Mouse (Mus musculus) CH12.LX (cell line): Measurements from ENCODE around the gene Plk3. TPM values are rescaled to one million over a fixed set of nuclear protein-coding genes. Genes with fewer than 3 reads are reported as not detected.

ENCODE experiments used
- DNase-seq: peaks from one replicate; pipeline ENCODE4 v3.0.0-alpha.2; 2013; ENCODE audit errors: extremely low read depth
- H3K27ac ChIP-seq: 2 replicates; pipeline ENCODE4 v1.5.1; 2012; ENCODE audit warnings: low read depth, mild to moderate bottlenecking, control low read depth, moderate library complexity; ENCODE audit not compliant: insufficient read depth
- H3K27me3 ChIP-seq: replicated peaks from 2 replicates; pipeline ENCODE3; 2012; ENCODE audit warnings: inconsistent platforms
- H3K36me3 ChIP-seq, 2 experiments: replicated peaks in 1 of 2; 2 replicates each; pipeline versions ENCODE3 to v1.6.1; 2012; ENCODE audit warnings: inconsistent platforms in 1 of 2, low read length in 1 of 2, mild to moderate bottlenecking in 1 of 2, mixed read lengths in 1 of 2, moderate library complexity in 1 of 2; ENCODE audit not compliant: control insufficient read depth in 1 of 2, insufficient read depth in 1 of 2
- H3K4me1 ChIP-seq, 2 experiments: 2 replicates each; pipeline ENCODE4 v1.6.1; 2012; ENCODE audit warnings: inconsistent platforms in 1 of 2, moderate library complexity in 1 of 2; ENCODE audit not compliant: insufficient read depth in 2 of 2, control insufficient read depth in 1 of 2
- H3K4me2 ChIP-seq: 2 replicates; pipeline ENCODE4 v1.6.1; 2012; ENCODE audit warnings: low read depth, mild to moderate bottlenecking, control low read depth; ENCODE audit not compliant: poor library complexity, insufficient read depth, severe bottlenecking
- H3K4me3 ChIP-seq, 3 experiments: fragments of 150-350 bp in 1 of 3; sonication (generic) in 1 of 3; replicated peaks in 1 of 3; 2 replicates each; pipeline versions ENCODE3 to v1.5.1; 2011 to 2012; ENCODE audit warnings: low read depth in 2 of 3, low read length in 2 of 3, mild to moderate bottlenecking in 2 of 3, moderate library complexity in 2 of 3, control low read depth in 1 of 3, improper control_type of control experiment in 1 of 3, inconsistent platforms in 1 of 3, mixed read lengths in 1 of 3; ENCODE audit not compliant: poor library complexity in 1 of 3
- H3K79me2 ChIP-seq: replicated peaks from 2 replicates; pipeline ENCODE4 v1.6.1; 2012; ENCODE audit warnings: mild to moderate bottlenecking, moderate library complexity; ENCODE audit not compliant: control insufficient read depth, poor library complexity, insufficient read depth, severe bottlenecking; ENCODE audit errors: extremely low read depth
- H3K9ac ChIP-seq: 2 replicates; pipeline ENCODE4 v1.6.1; 2012; ENCODE audit warnings: low read depth, mild to moderate bottlenecking, control low read depth, moderate library complexity; ENCODE audit not compliant: insufficient read depth
- H3K9me3 ChIP-seq: replicated peaks from 2 replicates; pipeline ENCODE3; 2012; ENCODE audit warnings: low read length, inconsistent platforms, mixed read lengths
- CHD2 ChIP-seq: IDR thresholded peaks from 2 replicates; pipeline ENCODE4 v1.6.1; 2011; ENCODE audit warnings: low read length, improper control_type of control experiment
- ELF1 ChIP-seq: IDR thresholded peaks from 2 replicates; pipeline ENCODE4 v1.6.1; 2014; ENCODE audit warnings: low read depth, mild to moderate bottlenecking, inconsistent platforms, low read length, improper control_type of control experiment
- EP300 ChIP-seq: IDR thresholded peaks from 2 replicates; pipeline ENCODE4 v1.6.1; 2011; ENCODE audit warnings: low read length, improper control_type of control experiment
- ETS1 ChIP-seq: conservative IDR thresholded peaks from 2 replicates; pipeline ENCODE4 v1.6.1; 2012; ENCODE audit warnings: low read depth, mild to moderate bottlenecking, inconsistent platforms, low read length, improper control_type of control experiment, moderate library complexity
- GABPA ChIP-seq: IDR thresholded peaks from 2 replicates; pipeline ENCODE4 v1.6.1; 2012; ENCODE audit warnings: low read depth, low read length, improper control_type of control experiment, inconsistent platforms; ENCODE audit not compliant: insufficient replicate concordance
- HCFC1 ChIP-seq: IDR thresholded peaks from 2 replicates; pipeline ENCODE4 v1.6.1; 2012; ENCODE audit warnings: low read depth, mild to moderate bottlenecking, inconsistent platforms, low read length, improper control_type of control experiment
- KAT2A ChIP-seq: IDR thresholded peaks from 2 replicates; pipeline ENCODE4 v1.6.1; 2012; ENCODE audit warnings: low read length, improper control_type of control experiment, inconsistent platforms; ENCODE audit not compliant: insufficient replicate concordance
- MAX ChIP-seq: IDR thresholded peaks from 2 replicates; pipeline ENCODE4 v1.6.1; 2011; ENCODE audit warnings: low read length, improper control_type of control experiment
- MXI1 ChIP-seq: IDR thresholded peaks from 2 replicates; pipeline ENCODE4 v1.6.1; 2011; ENCODE audit warnings: mild to moderate bottlenecking, low read depth, low read length, improper control_type of control experiment
- MYC ChIP-seq: IDR thresholded peaks from 2 replicates; pipeline ENCODE4 v1.6.1; 2011; ENCODE audit warnings: low read depth, mild to moderate bottlenecking, improper control_type of control experiment, low read length
- POLR2A ChIP-seq: IDR thresholded peaks from 2 replicates; pipeline ENCODE4 v1.6.1; 2011; ENCODE audit warnings: low read depth, mild to moderate bottlenecking, improper control_type of control experiment, low read length
- RAD21 ChIP-seq: IDR thresholded peaks from 2 replicates; pipeline ENCODE4 v1.6.1; 2011; ENCODE audit warnings: low read depth, mild to moderate bottlenecking, low read length, improper control_type of control experiment, moderate library complexity
- SIN3A ChIP-seq: IDR thresholded peaks from 2 replicates; pipeline ENCODE4 v1.6.1; 2012; ENCODE audit warnings: low read length, improper control_type of control experiment, inconsistent platforms
- SMC3 ChIP-seq: IDR thresholded peaks from 2 replicates; pipeline ENCODE4 v1.6.1; 2011; ENCODE audit warnings: low read depth, low read length, improper control_type of control experiment
- TBP ChIP-seq: conservative IDR thresholded peaks from 2 replicates; pipeline ENCODE4 v1.6.1; 2011; ENCODE audit warnings: low read depth, low read length, improper control_type of control experiment
- TCF12 ChIP-seq: IDR thresholded peaks from 2 replicates; pipeline ENCODE4 v1.6.1; 2014; ENCODE audit warnings: low read depth, mild to moderate bottlenecking, inconsistent platforms, low read length, improper control_type of control experiment
- ZMIZ1 ChIP-seq: IDR thresholded peaks from 2 replicates; pipeline ENCODE4 v1.6.1; 2012; ENCODE audit warnings: low read depth, mild to moderate bottlenecking, inconsistent platforms, low read length, improper control_type of control experiment
- dilution Hi-C: fragments of 300-500 bp; cut with MboI; formaldehyde crosslinking; loops from 2 replicates; pipeline ENCODE4 v1.14.3; 2020; ENCODE audit warnings: low sequenced_read_pairs; ENCODE audit not compliant: extremely low pct_unique_long_range_greater_than_20kb, extremely low pct_ligation_motif_present
- in situ Hi-C: fragments of 300-500 bp; cut with MboI; formaldehyde crosslinking; loops from 3 replicates; pipeline ENCODE4 v1.14.3; 2019; ENCODE audit warnings: low sequenced_read_pairs, low pct_ligation_motif_present, low pct_unique_long_range_greater_than_20kb, mixed read lengths
- polyA plus RNA-seq: library from polyadenylated mRNA; unstranded; fragments of >175 nt; gene quantifications from 2 replicates; pipeline ENCODE4 v1.2.1, GENCODE M21; 2012; ENCODE audit warnings: low read depth; ENCODE audit not compliant: insufficient read length
- total RNA-seq, 2 experiments: library from RNA; depleted of rRNA; stranded (reverse); fragments of 300-350 nt in 1 of 2; fragments of >200 nt in 1 of 2; gene quantifications; 2 replicates each; pipeline ENCODE4 v1.2.3; 2012 to 2014

Gene Plk3
- total and polyA plus RNA-seq, 3 experiments = 8.8 to 18.5 (median 12.0) TPM

- TF ChIP-seq EP300 (no peak), GABPA (no peak), ELF1 (peak; percentile 81), POLR2A (peak; percentile 95), KAT2A (peak; percentile 90), MYC (peak; percentile 91), SMC3 (no peak), RAD21 (no peak), HCFC1 (peak; percentile 76), ETS1 (no peak)
These were observed 22.1 kb upstream of the Plk3 start, which contains the start of gene Rps8 (continued) for GRCm38 (mm10) chr4:117155792-117156355.

GRCm38 (mm10) chr4:117155020-117155791, 21.4 kb upstream of the Plk3 start:
- Histone ChIP-seq H3K27ac (peak overlapping the region; percentile 57), H3K4me2 (peak overlapping the region; percentile 65; the same call in 1 of the 2 replicates), H3K4me1 (peaks cover 10 to 30% of the 10 kb centered on the region in 2 experiments), H3K79me2 (peaks cover 37% of the 10 kb centered on the region), H3K9me3 (no peaks in the 10 kb centered on the region), H3K4me3 (peak overlapping the region; percentile 97 to 100 (median 100)), H3K9ac (peak overlapping the region; percentile 87), H3K36me3 (peaks cover 56 to 70% of the 10 kb centered on the region in 2 experiments), H3K27me3 (no peaks in the 10 kb centered on the region)
- no peak for DNase-seq
- peak; percentile 49 for TF ChIP-seq MAX
- TF ChIP-seq SIN3A = peak; percentile 68
- TF ChIP-seq TCF12 = no peak
- TF ChIP-seq ZMIZ1 = 0 out of 2 replicates have a peak, but pooled peaks have one; percentile 35
- TF ChIP-seq MXI1 = peak; percentile 10; the same call in 1 of the 2 replicates
- no peak for TF ChIP-seq CHD2
- dilution Hi-C loops = no loop called here
- in situ Hi-C loops = no loop called here

GRCm38 (mm10) chr4:117152714-117153113, 19.0 kb upstream of the Plk3 start:
- peak overlapping the region in 2 of 3 experiments; percentile 97 to 100 for H3K4me3 ChIP-seq
- H3K27me3 ChIP-seq = no peaks in the 10 kb centered on the region
- dilution Hi-C loops = no loop called here
- H3K27ac ChIP-seq = no peak overlapping the region
- no peak for DNase-seq
- H3K79me2 ChIP-seq = peaks cover 37% of the 10 kb centered on the region
- peaks cover 10 to 30% of the 10 kb centered on the region in 2 experiments for H3K4me1 ChIP-seq
- peak overlapping the region; percentile 65 for H3K4me2 ChIP-seq
- no peaks in the 10 kb centered on the region for H3K9me3 ChIP-seq
- 0 out of 2 replicates have a peak, but pooled peaks have one; percentile 18 for TF ChIP-seq SIN3A
- no peak for TF ChIP-seq TBP
- in situ Hi-C loops = no loop called here
- H3K36me3 ChIP-seq = peaks cover 66 to 74% of the 10 kb centered on the region in 2 experiments
- H3K9ac ChIP-seq = peak overlapping the region; percentile 87; the same call in 1 of the 2 replicates
